Mouse (Mus musculus) stomach, postnatal 0 days (tissue): Measurements from ENCODE around the gene 2310057M21Rik. TPM values are rescaled to one million over a fixed set of nuclear protein-coding genes. Genes with fewer than 3 reads are reported as not detected.
A peak's percentile ranks its signal among the peaks of the same experiment; 100 is the strongest.

ENCODE experiments used
- ATAC-seq: fragments of 200-750 bp; cut with Nextera tagmentation; 2 replicates; pipeline ENCODE4 v1.8.0; 2017; ENCODE audit not compliant: low FRiP score, low TSS enrichment
- DNase-seq: peaks from one replicate; pipeline ENCODE4 v3.0.0-alpha.2; 2016; ENCODE audit warnings: low spot score
- H3K27ac ChIP-seq: fragments of 300-500 bp; sonication (generic); replicated peaks from 2 replicates; pipeline ENCODE4 v1.5.1; 2014; ENCODE audit warnings: mild to moderate bottlenecking, control low read depth
- H3K27me3 ChIP-seq: fragments of 300-500 bp; sonication (generic); 2 replicates; pipeline ENCODE4 v1.6.1; 2014; ENCODE audit warnings: low read length; ENCODE audit not compliant: control insufficient read depth, insufficient read depth
- H3K36me3 ChIP-seq: fragments of 300-500 bp; sonication (generic); 2 replicates; pipeline ENCODE4 v1.6.1; 2014; ENCODE audit warnings: low read length, mixed read lengths; ENCODE audit not compliant: control insufficient read depth, insufficient read depth
- H3K4me1 ChIP-seq: fragments of 300-500 bp; sonication (generic); replicated peaks from 2 replicates; pipeline ENCODE4 v1.6.1; 2014; ENCODE audit warnings: antibody characterized with exemption; ENCODE audit not compliant: control insufficient read depth, insufficient read depth
- H3K4me2 ChIP-seq: fragments of 300-500 bp; sonication (generic); replicated peaks from 2 replicates; pipeline ENCODE4 v1.6.1; 2014; ENCODE audit warnings: low read depth, mild to moderate bottlenecking, control low read depth, moderate library complexity
- H3K4me3 ChIP-seq: fragments of 300-500 bp; sonication (generic); 2 replicates; pipeline ENCODE4 v1.5.1; 2014; ENCODE audit warnings: low read depth, low read length, control low read depth
- H3K9ac ChIP-seq: fragments of 300-500 bp; sonication (generic); 2 replicates; pipeline ENCODE4 v1.6.1; 2014; ENCODE audit warnings: mild to moderate bottlenecking, low read length, control low read depth, mixed read lengths
- H3K9me3 ChIP-seq: fragments of 300-500 bp; sonication (generic); 2 replicates; pipeline ENCODE4 v1.6.1; 2016; ENCODE audit warnings: low read length; ENCODE audit not compliant: control insufficient read depth
- CTCF ChIP-seq: IDR thresholded peaks from 2 replicates; pipeline ENCODE4 v1.5.1; 2016; ENCODE audit warnings: antibody characterized with exemption, low read depth, mild to moderate bottlenecking, moderate library complexity
- EP300 ChIP-seq: optimal IDR thresholded peaks from 2 replicates; pipeline ENCODE3; 2016; ENCODE audit warnings: antibody characterized with exemption
- WGBS: fragments of 180-500 bp; shearing (Covaris S2); extraction: QIAGEN DNeasy Blood & Tissue Kit; methylation state at CpG from one replicate; pipeline ENCODE4 v1.1.7; 2014; 5-methylcytosine and 5-hydroxymethylcytosine counted together
- polyA plus RNA-seq: library from polyadenylated mRNA; unstranded; fragments of >200 nt; fragmentation: Nextera tagmentation; extraction: Ambion mirVana; gene quantifications from 2 replicates; pipeline ENCODE4 v1.2.1, GENCODE M21; 2015

2310057M21Rik gene
- polyA plus RNA-seq = 11.5 and 12.8 TPM in 2 replicates

GRCm38 (mm10) chr7:131362615-131363300 is at the start of gene 2310057M21Rik:
2310057M21Rik (minus strand) TSS chr7:131362759.
- WGBS = under 1% methylated on average over 55 of the region's 55 CpGs

GRCm38 (mm10) chr7:131411941-131412270 is 49.3 kb upstream of the 2310057M21Rik start:
- H3K4me3 ChIP-seq = no peak overlapping the region
- WGBS = 38% methylated on average over 2 of the region's 2 CpGs
- H3K4me1 ChIP-seq = peaks cover 3% of the 10 kb centered on the region; the same call in 1 of the 2 replicates
- DNase-seq (no peak), ATAC-seq (no peak)
- H3K9me3 ChIP-seq = no peaks in the 10 kb centered on the region
- TF ChIP-seq CTCF (no peak), EP300 (no peak)
- no peaks in the 10 kb centered on the region for H3K36me3 ChIP-seq
- peak overlapping the region; percentile 69 for H3K4me2 ChIP-seq
- no peak overlapping the region for H3K27ac ChIP-seq
- no peaks in the 10 kb centered on the region for H3K27me3 ChIP-seq
- H3K9ac ChIP-seq = no peak overlapping the region

More at GRCm38 (mm10) chr7:131362615-131363300, at the start of gene 2310057M21Rik:
- Histone ChIP-seq H3K4me1 (no peaks in the 10 kb centered on the region), H3K9me3 (no peaks in the 10 kb centered on the region), H3K4me2 (peak within 1 kb of the TSS; percentile 93), H3K27ac (peak within 1 kb of the TSS; percentile 90), H3K4me3 (peak within 1 kb of the TSS; percentile 88), H3K9ac (peak within 1 kb of the TSS; percentile 90), H3K36me3 (0 out of 2 replicates have a peak, but pooled peaks cover 2% of the 10 kb centered on the region), H3K27me3 (no peaks in the 10 kb centered on the region)
- DNase-seq (peak; percentile 96), ATAC-seq (peak; percentile 97)
- no peak for TF ChIP-seq EP300
- peak; percentile 9; the same call in 1 of the 2 replicates for TF ChIP-seq CTCF

- ATAC-seq = no peak
- DNase-seq = no peak
Observed at GRCm38 (mm10) chr7:131411221-131411940, 48.8 kb upstream of the 2310057M21Rik start.

GRCm38 (mm10) chr7:131410416-131411058 is 48.0 kb upstream of the 2310057M21Rik start, which contains the start of the genes Ikzf5 and Acadsb:
Ikzf5 (minus strand) TSS chr7:131410521.
Acadsb (plus strand) TSS chr7:131410601.
- Histone ChIP-seq H3K4me1 (peaks cover 3% of the 10 kb centered on the region; the same call in 1 of the 2 replicates), H3K36me3 (no peaks in the 10 kb centered on the region), H3K9me3 (no peaks in the 10 kb centered on the region), H3K27me3 (no peaks in the 10 kb centered on the region), H3K9ac (peak within 1 kb of the TSS; percentile 95), H3K4me3 (peak within 1 kb of the TSS; percentile 95), H3K4me2 (peak within 1 kb of the TSS; percentile 86), H3K27ac (peak within 1 kb of the TSS; percentile 92)
- under 1% methylated on average over 42 of the region's 42 CpGs for WGBS
- TF ChIP-seq EP300 (peak; percentile 97), CTCF (no peak)
- DNase-seq = peak; percentile 99
- peak; percentile 99 for ATAC-seq

More at GRCm38 (mm10) chr7:131411221-131411940, 48.8 kb upstream of the 2310057M21Rik start:
- Histone ChIP-seq H3K9me3 (no peaks in the 10 kb centered on the region), H3K36me3 (no peaks in the 10 kb centered on the region), H3K27me3 (no peaks in the 10 kb centered on the region), H3K4me1 (peaks cover 3% of the 10 kb centered on the region; the same call in 1 of the 2 replicates), H3K27ac (peak overlapping the region; percentile 20), H3K4me3 (peak overlapping the region; percentile 95), H3K9ac (peak overlapping the region; percentile 82; the same call in 1 of the 2 replicates), H3K4me2 (peak overlapping the region; percentile 69)
- 26% methylated on average over 10 of the region's 10 CpGs for WGBS
- TF ChIP-seq CTCF (no peak), EP300 (no peak)

DNA sequence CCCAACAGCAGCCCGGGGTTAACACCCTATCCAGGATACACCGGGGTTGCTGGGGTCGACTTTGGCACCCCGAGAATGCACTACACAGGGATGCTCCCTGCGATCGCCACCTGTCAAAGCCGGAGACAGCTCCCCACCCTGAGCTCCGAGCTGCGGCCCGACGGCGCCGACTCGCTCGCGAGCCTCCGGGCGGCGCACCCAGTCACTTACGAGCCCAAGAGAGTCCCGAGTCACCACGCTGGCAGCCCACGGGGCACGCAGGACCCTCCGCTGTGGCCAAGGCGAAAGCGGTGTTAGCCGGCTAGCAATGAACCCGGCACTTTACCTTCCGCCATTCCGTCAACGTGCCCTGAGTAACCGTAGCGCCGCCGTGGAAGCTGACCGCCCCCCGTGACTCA is 47.4 kb upstream of the 2310057M21Rik start:
- no peak for DNase-seq
- peak overlapping the region; percentile 86 for H3K4me2 ChIP-seq
- H3K27me3 ChIP-seq = no peaks in the 10 kb centered on the region
- H3K4me1 ChIP-seq = peaks cover 3% of the 10 kb centered on the region; the same call in 1 of the 2 replicates
- peak; percentile 57 for ATAC-seq
- no peak for TF ChIP-seq CTCF
- H3K4me3 ChIP-seq = peak overlapping the region; percentile 95
- H3K27ac ChIP-seq = peak overlapping the region; percentile 92
- WGBS = under 1% methylated on average over 35 of the region's 38 CpGs
- H3K9ac ChIP-seq = peak overlapping the region; percentile 95
- H3K36me3 ChIP-seq = no peaks in the 10 kb centered on the region
- no peaks in the 10 kb centered on the region for H3K9me3 ChIP-seq
